Mouse (Mus musculus): ENCODE measurements around the gene Nphs1. TPM values are rescaled to one million over a fixed set of nuclear protein-coding genes. Genes with fewer than 3 reads are reported as not detected.
A peak's percentile ranks its signal among the peaks of the same experiment; 100 is the strongest.

Gene Nphs1
- polyA plus RNA-seq, 1 experiment from 2014 or later, result 0.14 TPM

DNA sequence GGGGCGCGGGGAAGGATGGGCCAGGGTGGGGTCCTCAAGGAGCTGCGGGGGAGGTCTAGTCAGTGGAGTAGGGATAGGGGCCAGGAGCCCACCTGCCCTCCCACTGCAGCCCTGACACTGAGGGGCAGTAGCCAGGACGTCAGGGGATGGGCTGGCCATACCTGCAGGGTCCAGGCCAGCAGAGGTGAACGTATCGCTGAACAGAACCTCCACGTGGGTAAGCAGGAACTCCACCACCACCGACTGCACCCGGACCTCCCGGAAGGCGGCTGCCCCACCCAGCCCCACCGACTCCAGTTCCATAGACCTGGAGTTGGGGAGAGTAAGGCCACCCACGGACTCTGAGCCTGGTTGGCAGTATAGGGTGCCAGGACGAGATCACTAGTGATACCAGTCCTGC is 68.9 kb downstream of the Nphs1 start:
- no peak overlapping the region for H3K4me2 ChIP-seq
- WGBS, result 82% methylated on average over 14 of the region's 14 CpGs
- ATAC-seq (replicated peaks; ENCODE audit: insufficient number of reproducible peaks, insufficient read depth, low FRiP score, low read depth), result no peak
- H3K27me3 ChIP-seq, result no peaks in the 10 kb centered on the region
- H3K27ac ChIP-seq, result no peak overlapping the region
- H3K4me3 ChIP-seq, result no peak overlapping the region
- H3K4me1 ChIP-seq (replicated peaks), result peaks cover 8% of the 10 kb centered on the region
- H3K9ac ChIP-seq, result no peak overlapping the region
- no peaks in the 10 kb centered on the region for H3K9me3 ChIP-seq (replicated peaks)
- H3K36me3 ChIP-seq, result peaks cover 60% of the 10 kb centered on the region

DNA sequence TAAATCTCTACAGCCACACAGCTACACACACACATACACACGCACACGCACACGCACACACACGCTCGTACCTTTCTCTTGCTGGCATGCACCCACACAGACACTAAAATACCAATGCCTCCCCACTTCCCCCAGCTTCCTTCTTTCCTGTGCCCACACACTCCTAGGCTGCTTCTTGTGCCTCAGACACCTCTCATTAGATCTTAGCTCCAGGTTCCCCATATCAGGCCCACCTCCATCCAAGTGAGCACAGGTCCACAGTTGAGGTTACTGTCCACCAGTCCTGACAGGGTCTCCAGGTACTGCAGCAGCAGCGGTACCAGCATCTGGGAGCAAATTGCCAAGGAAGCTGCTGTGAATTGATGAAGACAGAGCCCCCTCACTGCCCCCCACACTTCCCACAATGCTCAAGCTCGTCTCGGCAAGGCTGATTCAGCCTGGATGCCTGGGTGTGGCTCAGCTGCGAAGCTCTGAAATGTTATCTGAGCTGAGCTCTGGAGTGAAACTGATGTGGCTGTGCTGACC is 73.2 kb downstream of the Nphs1 start:
- Histone ChIP-seq H3K27me3 (0 out of 2 replicates have a peak, but pooled peaks cover 5% of the 10 kb centered on the region), H3K4me2 (no peak overlapping the region), H3K9ac (no peak overlapping the region), H3K4me1 (replicated peaks) (peaks cover 36% of the 10 kb centered on the region), H3K27ac (no peak overlapping the region), H3K36me3 (peaks cover 51% of the 10 kb centered on the region), H3K9me3 (replicated peaks) (no peaks in the 10 kb centered on the region), H3K4me3 (no peak overlapping the region)
- WGBS, result 71% methylated on average over 9 of the region's 9 CpGs
- ATAC-seq (replicated peaks; ENCODE audit: insufficient number of reproducible peaks, insufficient read depth, low FRiP score, low read depth), result no peak

DNA sequence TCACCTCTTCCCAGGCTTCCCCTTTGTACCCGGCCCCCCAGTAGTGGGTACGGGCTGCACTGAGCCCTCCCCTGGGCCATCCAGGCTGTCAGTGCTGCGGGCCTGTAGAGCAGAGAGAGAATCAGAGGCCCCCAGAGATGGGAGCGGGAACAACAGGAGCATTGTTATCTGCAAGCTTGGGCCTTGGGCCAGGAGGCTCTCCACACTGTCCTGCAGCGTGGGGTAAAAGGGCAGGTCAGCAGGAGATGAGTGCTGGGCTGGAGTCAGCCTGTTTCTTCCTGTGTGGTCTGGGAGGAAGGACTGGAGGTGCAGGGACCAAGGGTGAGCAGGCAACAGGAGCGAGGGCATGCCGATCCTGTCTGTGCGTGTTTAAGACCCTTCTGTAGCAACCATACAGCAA is 74.8 kb downstream of the Nphs1 start:
- H3K9ac ChIP-seq, result peak overlapping the region; percentile 19; the same call in 1 of the 2 replicates
- no peak overlapping the region for H3K27ac ChIP-seq
- H3K4me3 ChIP-seq, result no peak overlapping the region; the same call in 1 of the 2 replicates
- peak overlapping the region; percentile 89 for H3K4me2 ChIP-seq
- ATAC-seq (replicated peaks; ENCODE audit: insufficient number of reproducible peaks, insufficient read depth, low FRiP score, low read depth), result 0 out of 2 replicates have a peak, but pooled peaks have one; percentile 15
- 34% methylated on average over 8 of the region's 8 CpGs for WGBS
- peaks cover 34% of the 10 kb centered on the region for H3K4me1 ChIP-seq (replicated peaks)
- H3K36me3 ChIP-seq, result peaks cover 41% of the 10 kb centered on the region
- 0 out of 2 replicates have a peak, but pooled peaks cover 5% of the 10 kb centered on the region for H3K27me3 ChIP-seq
- no peaks in the 10 kb centered on the region for H3K9me3 ChIP-seq (replicated peaks)

DNA sequence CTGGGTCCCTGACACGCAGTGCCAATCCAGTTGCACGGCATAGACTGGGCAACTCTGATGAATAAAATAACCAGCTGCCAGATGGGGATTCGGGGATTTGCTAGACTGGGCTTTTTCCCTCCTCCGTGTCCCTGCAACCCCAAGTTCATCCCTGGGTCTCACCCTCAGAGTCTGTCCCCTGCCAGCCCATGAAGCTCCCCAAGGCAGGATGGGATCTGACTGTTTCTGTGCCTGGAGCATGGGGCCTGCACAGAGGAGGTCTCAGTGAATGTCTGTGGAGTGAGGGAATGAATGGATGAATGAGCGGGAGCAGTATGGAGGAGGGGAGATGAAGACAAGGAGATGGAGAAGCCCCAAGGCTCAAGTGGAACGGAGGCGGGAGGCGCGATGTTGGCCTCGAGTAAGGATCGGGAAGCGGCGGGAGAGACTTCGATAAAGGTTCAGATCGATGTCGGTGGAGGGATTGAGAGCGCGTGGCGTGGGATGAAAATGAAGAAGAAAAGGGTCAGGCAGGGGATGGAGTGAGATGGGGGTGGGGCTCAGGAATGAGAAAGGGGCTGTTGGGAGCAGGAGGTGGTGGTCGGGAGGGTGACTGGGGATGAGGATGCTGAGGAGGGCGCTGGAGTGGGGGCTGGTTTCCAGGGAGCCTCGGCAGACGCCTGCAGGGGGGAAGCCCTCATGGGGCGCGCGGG is 76.0 kb downstream of the Nphs1 start:
- peak overlapping the region; percentile 85 for H3K4me3 ChIP-seq
- peak overlapping the region; percentile 69 for H3K9ac ChIP-seq
- H3K36me3 ChIP-seq, result peaks cover 30% of the 10 kb centered on the region
- H3K27ac ChIP-seq, result peak overlapping the region; percentile 62; the same call in 1 of the 2 replicates
- no peaks in the 10 kb centered on the region for H3K9me3 ChIP-seq (replicated peaks)
- H3K4me2 ChIP-seq, result peak overlapping the region; percentile 89
- 13% methylated on average over 23 of the region's 26 CpGs for WGBS
- peaks cover 34% of the 10 kb centered on the region for H3K4me1 ChIP-seq (replicated peaks)
- H3K27me3 ChIP-seq, result 0 out of 2 replicates have a peak, but pooled peaks cover 5% of the 10 kb centered on the region
- no peak; the same call in 1 of the 2 replicates for ATAC-seq (replicated peaks; ENCODE audit: insufficient number of reproducible peaks, insufficient read depth, low FRiP score, low read depth)

DNA sequence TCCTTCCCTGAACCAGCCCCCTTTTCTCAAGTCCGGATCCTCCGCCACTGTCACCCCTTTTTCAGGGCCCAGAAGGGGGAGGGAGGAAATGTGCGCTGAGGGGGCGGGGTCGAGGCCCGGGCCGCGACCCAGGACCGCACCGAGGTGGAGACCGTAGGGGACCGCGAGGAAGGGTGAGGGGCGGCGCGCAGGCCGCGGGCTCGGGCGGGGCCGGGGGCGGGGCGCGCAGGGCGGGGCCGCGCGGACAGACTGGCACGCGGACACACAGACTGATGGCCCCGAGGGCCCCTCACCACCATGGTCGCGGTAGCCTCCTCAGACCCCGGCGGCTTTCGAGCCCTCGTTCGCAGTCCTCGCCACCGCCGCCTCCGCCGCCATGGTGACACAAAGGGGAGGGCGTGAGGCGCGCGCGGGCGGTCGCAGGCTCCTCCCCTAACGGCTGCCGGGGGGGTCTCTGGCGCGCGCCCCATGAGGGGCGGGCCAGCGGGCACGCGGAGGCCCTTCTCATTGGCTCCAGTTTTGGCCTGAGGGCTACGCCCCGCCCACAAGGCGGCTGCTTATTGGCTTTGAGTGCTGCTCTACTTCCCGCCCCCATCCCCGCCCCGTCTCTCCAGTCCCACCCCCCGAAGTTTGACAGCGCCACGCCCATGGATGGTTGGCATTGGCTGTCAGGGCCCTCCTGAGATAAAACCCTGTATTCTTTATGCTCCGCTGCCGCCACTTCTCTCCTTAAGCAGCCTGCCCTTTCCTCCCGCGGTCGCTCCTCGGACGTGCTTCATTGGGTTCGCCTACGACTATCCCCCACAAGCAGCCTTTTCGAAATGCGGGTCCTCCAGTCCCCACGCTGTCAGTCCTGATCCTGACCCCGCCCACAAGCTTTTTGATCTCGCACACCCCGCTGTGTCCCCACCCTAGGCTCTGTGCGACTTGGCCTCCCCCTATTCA is 76.8 kb downstream of the Nphs1 start, which contains the start of gene Arhgap33:
Arhgap33 (minus strand) TSS at position 428 of the 945 bp plus-strand sequence.
- peak within 1 kb of the TSS; percentile 69 for H3K9ac ChIP-seq

More for the DNA sequence above, 76.8 kb downstream of the Nphs1 start, which contains the start of gene Arhgap33:
- no peaks in the 10 kb centered on the region for H3K9me3 ChIP-seq (replicated peaks)
- peak within 1 kb of the TSS; percentile 85 for H3K4me3 ChIP-seq
- 0 out of 2 replicates have a peak, but pooled peaks cover 5% of the 10 kb centered on the region for H3K27me3 ChIP-seq
- peak; percentile 95 for ATAC-seq (replicated peaks; ENCODE audit: insufficient number of reproducible peaks, insufficient read depth, low FRiP score, low read depth)
- H3K4me1 ChIP-seq (replicated peaks), result peaks cover 34% of the 10 kb centered on the region
- H3K4me2 ChIP-seq, result peak within 1 kb of the TSS; percentile 89
- H3K27ac ChIP-seq, result peak within 1 kb of the TSS; percentile 62
- H3K36me3 ChIP-seq, result peaks cover 21% of the 10 kb centered on the region
- WGBS, result under 1% methylated on average over 63 of the region's 84 CpGs

Other genes starting within 250 kb of the Nphs1 start
- 99.7 and 105 TPM in 2 replicates for gene Polr2i, start 226.4 kb upstream of the Nphs1 start, polyA plus RNA-seq (2015; fragmentation: Nextera tagmentation; extraction: Ambion mirVana)
- gene Tbcb, start 226.0 kb upstream of the Nphs1 start, polyA plus RNA-seq (2015; fragmentation: Nextera tagmentation; extraction: Ambion mirVana), result 125 and 140 TPM in 2 replicates
- not detected in 2 replicates for gene Ovol3, start 222.6 kb upstream of the Nphs1 start, polyA plus RNA-seq (2015; fragmentation: Nextera tagmentation; extraction: Ambion mirVana)
- gene Thap8, start 178.2 kb upstream of the Nphs1 start, polyA plus RNA-seq (2015; fragmentation: Nextera tagmentation; extraction: Ambion mirVana), result 0.42 and 0.61 TPM in 2 replicates
- gene Wdr62, start 177.9 kb upstream of the Nphs1 start, polyA plus RNA-seq (2015; fragmentation: Nextera tagmentation; extraction: Ambion mirVana), result 6.7 and 8.6 TPM in 2 replicates
- 8.0 and 12.0 TPM in 2 replicates for gene Clip3, start 166.6 kb upstream of the Nphs1 start, polyA plus RNA-seq (2015; fragmentation: Nextera tagmentation; extraction: Ambion mirVana)
- 57.4 and 64.4 TPM in 2 replicates for gene Alkbh6, start 149.6 kb upstream of the Nphs1 start, polyA plus RNA-seq (2015; fragmentation: Nextera tagmentation; extraction: Ambion mirVana)
- 6.1 and 18.8 TPM in 2 replicates for gene Syne4, start 143.5 kb upstream of the Nphs1 start, polyA plus RNA-seq (2015; fragmentation: Nextera tagmentation; extraction: Ambion mirVana)
- 5.1 TPM in 1 of 2 replicates, not detected in the other for gene E130208F15Rik, start 136.6 kb upstream of the Nphs1 start, polyA plus RNA-seq (2015; fragmentation: Nextera tagmentation; extraction: Ambion mirVana)
- 14.4 and 17.5 TPM in 2 replicates for gene Sdhaf1, start 134.4 kb upstream of the Nphs1 start, polyA plus RNA-seq (2015; fragmentation: Nextera tagmentation; extraction: Ambion mirVana)
- 1.4 and 2.1 TPM in 2 replicates for gene Lrfn3, start 95.5 kb upstream of the Nphs1 start, polyA plus RNA-seq (2015; fragmentation: Nextera tagmentation; extraction: Ambion mirVana)
- 27.1 and 46.0 TPM in 2 replicates for gene Tyrobp, start 44.6 kb upstream of the Nphs1 start, polyA plus RNA-seq (2015; fragmentation: Nextera tagmentation; extraction: Ambion mirVana)
- 0.98 and 2.7 TPM in 2 replicates for gene Hcst, start 38.5 kb upstream of the Nphs1 start, polyA plus RNA-seq (2015; fragmentation: Nextera tagmentation; extraction: Ambion mirVana)
- gene Nfkbid, start 36.6 kb upstream of the Nphs1 start, polyA plus RNA-seq (2015; fragmentation: Nextera tagmentation; extraction: Ambion mirVana), result 0.76 and 1.5 TPM in 2 replicates
- gene Aplp1, start 12.8 kb upstream of the Nphs1 start, polyA plus RNA-seq (2015; fragmentation: Nextera tagmentation; extraction: Ambion mirVana), result 14.7 and 21.7 TPM in 2 replicates
- gene Kirrel2, start 625 bp upstream of the Nphs1 start, polyA plus RNA-seq (2015; fragmentation: Nextera tagmentation; extraction: Ambion mirVana), result 0.16 TPM in 2 replicates
- gene Prodh2, start 35.3 kb downstream of the Nphs1 start, polyA plus RNA-seq (2015; fragmentation: Nextera tagmentation; extraction: Ambion mirVana), result 0.15 and 0.74 TPM in 2 replicates
- 6.2 and 8.1 TPM in 2 replicates for gene Arhgap33, start 76.7 kb downstream of the Nphs1 start, polyA plus RNA-seq (2015; fragmentation: Nextera tagmentation; extraction: Ambion mirVana)
- 155 and 176 TPM in 2 replicates for gene Hspb6, start 93.9 kb downstream of the Nphs1 start, polyA plus RNA-seq (2015; fragmentation: Nextera tagmentation; extraction: Ambion mirVana)
- gene Proser3, start 94.0 kb downstream of the Nphs1 start, polyA plus RNA-seq (2015; fragmentation: Nextera tagmentation; extraction: Ambion mirVana), result 8.0 and 9.4 TPM in 2 replicates
- 32.7 and 33.1 TPM in 2 replicates for gene Lin37, start 101.5 kb downstream of the Nphs1 start, polyA plus RNA-seq (2015; fragmentation: Nextera tagmentation; extraction: Ambion mirVana)
- 90.0 and 97.8 TPM in 2 replicates for gene U2af1l4, start 105.0 kb downstream of the Nphs1 start, polyA plus RNA-seq (2015; fragmentation: Nextera tagmentation; extraction: Ambion mirVana)
- 8.4 and 10.8 TPM in 2 replicates for gene Gm49396, start 105.0 kb downstream of the Nphs1 start, polyA plus RNA-seq (2015; fragmentation: Nextera tagmentation; extraction: Ambion mirVana)
- gene Psenen, start 105.3 kb downstream of the Nphs1 start, polyA plus RNA-seq (2015; fragmentation: Nextera tagmentation; extraction: Ambion mirVana), result 104 and 106 TPM in 2 replicates
- gene Igflr1, start 107.1 kb downstream of the Nphs1 start, polyA plus RNA-seq (2015; fragmentation: Nextera tagmentation; extraction: Ambion mirVana), result 3.7 and 4.0 TPM in 2 replicates
- 4.2 and 4.4 TPM in 2 replicates for gene Kmt2b, start 130.4 kb downstream of the Nphs1 start, polyA plus RNA-seq (2015; fragmentation: Nextera tagmentation; extraction: Ambion mirVana)
- 0.14 and 0.23 TPM in 2 replicates for gene Zbtb32, start 140.6 kb downstream of the Nphs1 start, polyA plus RNA-seq (2015; fragmentation: Nextera tagmentation; extraction: Ambion mirVana)
- gene Upk1a, start 154.5 kb downstream of the Nphs1 start, polyA plus RNA-seq (2015; fragmentation: Nextera tagmentation; extraction: Ambion mirVana), result 0.43 and 1.4 TPM in 2 replicates
- gene Cox6b1, start 167.8 kb downstream of the Nphs1 start, polyA plus RNA-seq (2015; fragmentation: Nextera tagmentation; extraction: Ambion mirVana), result 1,740 and 2,396 TPM in 2 replicates
- not detected in 2 replicates for gene Etv2, start 177.5 kb downstream of the Nphs1 start, polyA plus RNA-seq (2015; fragmentation: Nextera tagmentation; extraction: Ambion mirVana)
- gene Rbm42, start 192.0 kb downstream of the Nphs1 start, polyA plus RNA-seq (2015; fragmentation: Nextera tagmentation; extraction: Ambion mirVana), result 73.7 and 92.8 TPM in 2 replicates
- gene Haus5, start 206.7 kb downstream of the Nphs1 start, polyA plus RNA-seq (2015; fragmentation: Nextera tagmentation; extraction: Ambion mirVana), result 23.4 and 33.8 TPM in 2 replicates
- gene Pmis2, start 213.3 kb downstream of the Nphs1 start, polyA plus RNA-seq (2015; fragmentation: Nextera tagmentation; extraction: Ambion mirVana), result not detected in 2 replicates
- gene 2200002J24Rik, start 240.6 kb downstream of the Nphs1 start, polyA plus RNA-seq (2015; fragmentation: Nextera tagmentation; extraction: Ambion mirVana), result 1.0 and 1.4 TPM in 2 replicates

Data from heart, embryonic 15.5 days (tissue).